Mouse (Mus musculus) hindbrain, embryonic 15.5 days (tissue): Measurements from ENCODE around the gene Tns2. TPM values are rescaled to one million over a fixed set of nuclear protein-coding genes. Genes with fewer than 3 reads are reported as not detected.

Source experiments
- ATAC-seq: fragments of 200-750 bp; cut with Nextera tagmentation; 2 replicates; pipeline ENCODE4 v1.8.0; 2017; ENCODE audit warnings: low read depth, moderate number of reproducible peaks, moderate TSS enrichment; ENCODE audit not compliant: low FRiP score
- H3K27ac ChIP-seq: fragments of 300-500 bp; sonication (generic); replicated peaks from 2 replicates; pipeline ENCODE4 v1.5.1; 2015; ENCODE audit warnings: mild to moderate bottlenecking, inconsistent platforms
- H3K27me3 ChIP-seq: fragments of 300-500 bp; sonication (generic); 2 replicates; pipeline ENCODE4 v1.6.1; 2015; ENCODE audit warnings: control low read depth, inconsistent platforms
- H3K36me3 ChIP-seq: fragments of 300-500 bp; sonication (generic); 2 replicates; pipeline ENCODE4 v1.6.1; 2015; ENCODE audit warnings: control low read depth, inconsistent platforms
- H3K4me1 ChIP-seq: fragments of 300-500 bp; sonication (generic); replicated peaks from 2 replicates; pipeline ENCODE4 v1.6.1; 2015; ENCODE audit warnings: control low read depth, inconsistent platforms
- H3K4me2 ChIP-seq: fragments of 300-500 bp; sonication (generic); 2 replicates; pipeline ENCODE4 v1.6.1; 2015; ENCODE audit warnings: moderate library complexity, mild to moderate bottlenecking, inconsistent platforms
- H3K4me3 ChIP-seq: fragments of 300-500 bp; sonication (generic); 2 replicates; pipeline ENCODE4 v1.5.1; 2015; ENCODE audit warnings: mild to moderate bottlenecking, inconsistent platforms
- H3K9ac ChIP-seq: fragments of 300-500 bp; sonication (generic); 2 replicates; pipeline ENCODE4 v1.6.1; 2015; ENCODE audit warnings: inconsistent platforms
- H3K9me3 ChIP-seq: fragments of 300-500 bp; sonication (generic); 2 replicates; pipeline ENCODE4 v1.6.1; 2016; ENCODE audit warnings: control low read depth, inconsistent platforms
- WGBS: fragments of 180-500 bp; shearing (Covaris S2); methylation state at CpG from one replicate; pipeline ENCODE4 v1.1.7; 2015; 5-methylcytosine and 5-hydroxymethylcytosine counted together
- polyA plus RNA-seq: library from polyadenylated mRNA; unstranded; fragments of >200 nt; fragmentation: Nextera tagmentation; extraction: Ambion mirVana; gene quantifications from 2 replicates; pipeline ENCODE4 v1.2.1, GENCODE M21; 2015

Tns2 gene
- polyA plus RNA-seq, 1 experiment from 2014 or later: 9.8 TPM

- Histone ChIP-seq H3K4me2 (peak overlapping the region; percentile 65), H3K4me1 (peaks cover 25% of the 10 kb centered on the region), H3K9ac (peak overlapping the region; percentile 89), H3K4me3 (peak overlapping the region; percentile 93), H3K27me3 (no peaks in the 10 kb centered on the region), H3K27ac (peak overlapping the region; percentile 88), H3K9me3 (no peaks in the 10 kb centered on the region), H3K36me3 (peaks cover 22% of the 10 kb centered on the region)
- ATAC-seq: peak; percentile 82
- WGBS: 4% methylated on average over 33 of the region's 35 CpGs
These were observed 35.4 kb downstream of the Tns2 start for GRCm38 (mm10) chr15:102135522-102136128.

- peaks cover 16% of the 10 kb centered on the region for H3K36me3 ChIP-seq
- under 1% methylated on average over 49 of the region's 50 CpGs for WGBS
- no peaks in the 10 kb centered on the region for H3K9me3 ChIP-seq
- peak; percentile 99 for ATAC-seq
- peaks cover 25% of the 10 kb centered on the region for H3K4me1 ChIP-seq
- peak within 1 kb of the TSS; percentile 65 for H3K4me2 ChIP-seq
- peak within 1 kb of the TSS; percentile 88 for H3K27ac ChIP-seq
- H3K9ac ChIP-seq: peak within 1 kb of the TSS; percentile 89
- H3K4me3 ChIP-seq: peak within 1 kb of the TSS; percentile 93
- no peaks in the 10 kb centered on the region for H3K27me3 ChIP-seq
These were observed 36.0 kb downstream of the Tns2 start, which contains the start of gene Spryd3 for GRCm38 (mm10) chr15:102136129-102136758. TSS of gene Spryd3 (minus strand) at chr15:102136234.

- ATAC-seq: no peak
- peaks cover 8% of the 10 kb centered on the region; the same call in 1 of the 2 replicates for H3K4me1 ChIP-seq
- H3K9ac ChIP-seq: no peak overlapping the region
- 87% methylated on average over 5 of the region's 5 CpGs for WGBS
- H3K36me3 ChIP-seq: no peaks in the 10 kb centered on the region
- H3K4me2 ChIP-seq: no peak overlapping the region
- no peak overlapping the region for H3K27ac ChIP-seq
- no peaks in the 10 kb centered on the region for H3K9me3 ChIP-seq
- no peak overlapping the region for H3K4me3 ChIP-seq
- peaks cover 34% of the 10 kb centered on the region for H3K27me3 ChIP-seq
These were observed 40.9 kb downstream of the Tns2 start for GRCm38 (mm10) chr15:102141120-102141519.

GRCm38 (mm10) chr15:102142914-102143912 lies 43.0 kb downstream of the Tns2 start:
- no peak for ATAC-seq
- Histone ChIP-seq H3K9me3 (no peaks in the 10 kb centered on the region), H3K4me1 (no peaks in the 10 kb centered on the region), H3K27ac (no peak overlapping the region), H3K4me3 (no peak overlapping the region), H3K27me3 (peaks cover 34% of the 10 kb centered on the region), H3K36me3 (no peaks in the 10 kb centered on the region), H3K4me2 (no peak overlapping the region), H3K9ac (no peak overlapping the region)
- WGBS: 61% methylated on average over 23 of the region's 23 CpGs

GRCm38 (mm10) chr15:102144274-102144711 lies 44.1 kb downstream of the Tns2 start, which contains the start of gene Igfbp6:
TSS of gene Igfbp6 (plus strand) at chr15:102144362.
- peak within 1 kb of the TSS; percentile 14 for H3K4me2 ChIP-seq
- ATAC-seq: no peak
- no peak within 1 kb of the TSS for H3K27ac ChIP-seq
- WGBS: 9% methylated on average over 22 of the region's 22 CpGs
- H3K9ac ChIP-seq: no peak within 1 kb of the TSS
- H3K4me3 ChIP-seq: 0 out of 2 replicates have a peak within 1 kb of the TSS, but pooled peaks have one; percentile 0
- peaks cover 34% of the 10 kb centered on the region for H3K27me3 ChIP-seq
- no peaks in the 10 kb centered on the region for H3K9me3 ChIP-seq
- H3K4me1 ChIP-seq: no peaks in the 10 kb centered on the region
- H3K36me3 ChIP-seq: no peaks in the 10 kb centered on the region

GRCm38 (mm10) chr15:102144726-102145125 lies 44.5 kb downstream of the Tns2 start:
- no peaks in the 10 kb centered on the region for H3K9me3 ChIP-seq
- H3K4me3 ChIP-seq: 0 out of 2 replicates have a peak overlapping the region, but pooled peaks have one; percentile 0
- peak overlapping the region; percentile 14 for H3K4me2 ChIP-seq
- H3K4me1 ChIP-seq: no peaks in the 10 kb centered on the region
- 15% methylated on average over 19 of the region's 19 CpGs for WGBS
- H3K27ac ChIP-seq: no peak overlapping the region
- no peak for ATAC-seq
- H3K27me3 ChIP-seq: peaks cover 34% of the 10 kb centered on the region
- no peaks in the 10 kb centered on the region for H3K36me3 ChIP-seq
- no peak overlapping the region for H3K9ac ChIP-seq

GRCm38 (mm10) chr15:102145330-102145729 lies 45.1 kb downstream of the Tns2 start:
- Histone ChIP-seq H3K4me1 (no peaks in the 10 kb centered on the region), H3K9ac (no peak overlapping the region), H3K27me3 (peaks cover 34% of the 10 kb centered on the region), H3K36me3 (no peaks in the 10 kb centered on the region), H3K4me3 (no peak overlapping the region), H3K9me3 (no peaks in the 10 kb centered on the region), H3K27ac (no peak overlapping the region), H3K4me2 (no peak overlapping the region)
- ATAC-seq: no peak
- WGBS: 93% methylated on average over 10 of the region's 10 CpGs

- Histone ChIP-seq H3K9me3 (no peaks in the 10 kb centered on the region), H3K4me1 (no peaks in the 10 kb centered on the region), H3K4me2 (no peak overlapping the region), H3K4me3 (no peak overlapping the region), H3K9ac (no peak overlapping the region), H3K27ac (no peak overlapping the region), H3K27me3 (peaks cover 34% of the 10 kb centered on the region), H3K36me3 (no peaks in the 10 kb centered on the region)
- 88% methylated on average over 5 of the region's 5 CpGs for WGBS
- no peak for ATAC-seq
These were observed 45.9 kb downstream of the Tns2 start for GRCm38 (mm10) chr15:102146089-102146488.

- Histone ChIP-seq H3K4me1 (no peaks in the 10 kb centered on the region), H3K36me3 (no peaks in the 10 kb centered on the region), H3K4me3 (no peak overlapping the region), H3K9me3 (no peaks in the 10 kb centered on the region), H3K9ac (no peak overlapping the region), H3K27me3 (peaks cover 34% of the 10 kb centered on the region), H3K4me2 (no peak overlapping the region), H3K27ac (no peak overlapping the region)
- 4% methylated on average over 1 of the region's 1 CpGs for WGBS
- ATAC-seq: 0 out of 2 replicates have a peak, but pooled peaks have one; percentile 45
These were observed 46.7 kb downstream of the Tns2 start for GRCm38 (mm10) chr15:102146882-102147281.

GRCm38 (mm10) chr15:102147674-102148402 lies 47.6 kb downstream of the Tns2 start:
- H3K4me1 ChIP-seq: peaks cover 1% of the 10 kb centered on the region; the same call in 1 of the 2 replicates
- H3K9me3 ChIP-seq: no peaks in the 10 kb centered on the region
- H3K27me3 ChIP-seq: peaks cover 31% of the 10 kb centered on the region
- H3K9ac ChIP-seq: no peak overlapping the region
- no peak for ATAC-seq
- no peak overlapping the region for H3K4me3 ChIP-seq
- H3K27ac ChIP-seq: no peak overlapping the region
- H3K36me3 ChIP-seq: no peaks in the 10 kb centered on the region
- no peak overlapping the region for H3K4me2 ChIP-seq
- 73% methylated on average over 16 of the region's 16 CpGs for WGBS

GRCm38 (mm10) chr15:102149561-102149960 lies 49.3 kb downstream of the Tns2 start:
- Histone ChIP-seq H3K27me3 (peaks cover 16% of the 10 kb centered on the region), H3K36me3 (no peaks in the 10 kb centered on the region), H3K27ac (no peak overlapping the region), H3K9ac (no peak overlapping the region), H3K4me1 (peaks cover 3% of the 10 kb centered on the region; the same call in 1 of the 2 replicates), H3K4me3 (no peak overlapping the region), H3K4me2 (no peak overlapping the region), H3K9me3 (no peaks in the 10 kb centered on the region)
- WGBS: 77% methylated on average over 4 of the region's 4 CpGs
- ATAC-seq: no peak
